Mouse (Mus musculus) liver, embryonic 14.5 days (tissue): Measurements from ENCODE around the gene Clec4b2. TPM values are rescaled to one million over a fixed set of nuclear protein-coding genes. Genes with fewer than 3 reads are reported as not detected.
"Not testable (repeated sequence)": the region's sequence is repeated elsewhere in the genome, so short reads cannot be mapped to it uniquely, and the experiment has no call there.

Experiments used
- ATAC-seq: fragments of 200-750 bp; cut with Nextera tagmentation; 2 replicates; pipeline ENCODE4 v1.8.0; 2017; ENCODE audit warnings: moderate number of reproducible peaks, mild to moderate bottlenecking, moderate library complexity; ENCODE audit not compliant: insufficient read depth
- DNase-seq, 3 experiments: peaks; one replicate each; pipeline ENCODE4 v3.0.0-alpha.2; 2012 to 2013; ENCODE audit warnings: low read depth in 3 of 3, low spot score in 3 of 3
- H3K27ac ChIP-seq: fragments of 300-500 bp; sonication (generic); 2 replicates; pipeline ENCODE4 v1.5.1; 2014; ENCODE audit warnings: moderate library complexity, mild to moderate bottlenecking, control low read depth, inconsistent platforms
- H3K27me3 ChIP-seq: fragments of 300-500 bp; sonication (generic); 2 replicates; pipeline ENCODE4 v1.6.1; 2014; ENCODE audit warnings: mild to moderate bottlenecking, low read length, moderate library complexity; ENCODE audit not compliant: control insufficient read depth, insufficient read depth
- H3K36me3 ChIP-seq: fragments of 300-500 bp; sonication (generic); replicated peaks from 2 replicates; pipeline ENCODE4 v1.6.1; 2014; ENCODE audit warnings: low read depth; ENCODE audit not compliant: control insufficient read depth, insufficient read depth
- H3K4me1 ChIP-seq, 2 experiments: fragments of 200-500 bp in 1 of 2; fragments of 300-500 bp in 1 of 2; sonication (generic) in 1 of 2; replicated peaks; 2 replicates each; pipeline ENCODE4 v1.6.1; 2012 to 2014; ENCODE audit warnings: antibody characterized with exemption in 1 of 2, inconsistent platforms in 1 of 2, low read length in 1 of 2; ENCODE audit not compliant: control insufficient read depth in 2 of 2, insufficient read depth in 2 of 2
- H3K4me2 ChIP-seq: fragments of 300-500 bp; sonication (generic); 2 replicates; pipeline ENCODE4 v1.6.1; 2014; ENCODE audit warnings: low read depth, mild to moderate bottlenecking, control low read depth, moderate library complexity
- H3K4me3 ChIP-seq, 2 experiments: fragments of 200-500 bp in 1 of 2; fragments of 300-500 bp in 1 of 2; sonication (generic) in 1 of 2; 2 replicates each; pipeline ENCODE4 v1.5.1; 2012 to 2014; ENCODE audit warnings: low read depth in 2 of 2, low read length in 2 of 2, mild to moderate bottlenecking in 2 of 2, control low read depth in 1 of 2, inconsistent platforms in 1 of 2, moderate library complexity in 1 of 2; ENCODE audit not compliant: insufficient read depth in 1 of 2
- H3K9ac ChIP-seq: fragments of 300-500 bp; sonication (generic); replicated peaks from 2 replicates; pipeline ENCODE4 v1.6.1; 2014; ENCODE audit warnings: mild to moderate bottlenecking, control low read depth, moderate library complexity
- H3K9me3 ChIP-seq: fragments of 300-500 bp; sonication (generic); 2 replicates; pipeline ENCODE4 v1.6.1; 2016; ENCODE audit warnings: low read length, mixed read lengths; ENCODE audit not compliant: control insufficient read depth
- CTCF ChIP-seq: IDR thresholded peaks from 2 replicates; pipeline ENCODE4 v1.5.1; 2016; ENCODE audit warnings: antibody characterized with exemption, low read depth, control low read depth
- EP300 ChIP-seq: IDR thresholded peaks from 2 replicates; pipeline ENCODE4 v1.6.1; 2016; ENCODE audit warnings: antibody characterized with exemption, low read depth
- WGBS: fragments of 180-500 bp; shearing (Covaris S2); extraction: QIAGEN DNeasy Blood & Tissue Kit; methylation state at CpG from one replicate; pipeline ENCODE4 v1.1.7; 2014; ENCODE audit not compliant: insufficient replicate concordance; 5-methylcytosine and 5-hydroxymethylcytosine counted together
- polyA plus RNA-seq, 2 experiments: library from polyadenylated mRNA; depleted of rRNA in 1 of 2; stranded (reverse) in 1 of 2; unstranded in 1 of 2; fragments of >200 nt; fragmentation: Nextera tagmentation in 1 of 2; extraction: Ambion mirVana in 1 of 2; gene quantifications; 2 replicates each; pipeline versions ENCODE4 v1.2.1 to v1.2.3; 2012 to 2014

Clec4b2 gene
- polyA plus RNA-seq, 2 experiments, result 0.08 to 0.11 TPM

DNA sequence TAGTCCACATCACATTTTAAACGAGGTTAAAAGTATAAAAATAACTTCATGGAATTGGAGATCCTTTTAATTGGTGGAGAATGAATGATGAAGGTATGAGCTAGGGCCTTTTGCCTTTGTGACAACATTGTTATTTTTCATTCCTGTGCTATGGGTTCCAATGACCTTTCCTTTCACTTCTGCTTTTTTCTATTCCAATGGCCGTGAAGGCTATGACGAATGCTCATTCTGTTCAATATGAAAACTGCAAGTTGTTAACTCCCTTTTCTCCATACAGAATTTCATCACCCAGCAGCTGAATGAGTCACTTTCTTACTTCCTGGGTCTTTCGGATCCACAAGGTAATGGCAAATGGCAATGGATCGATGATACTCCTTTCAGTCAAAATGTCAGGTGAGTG is 71.5 kb downstream of the Clec4b2 start:
- ATAC-seq (no peak), DNase-seq (no peak)
- H3K4me1 ChIP-seq, result no peaks in the 10 kb centered on the region
- H3K4me2 ChIP-seq, result no peak overlapping the region
- H3K27me3 ChIP-seq, result no peaks in the 10 kb centered on the region
- no peaks in the 10 kb centered on the region for H3K36me3 ChIP-seq
- H3K4me3 ChIP-seq, result no peak overlapping the region
- TF ChIP-seq CTCF (no peak), EP300 (no peak)
- H3K27ac ChIP-seq, result no peak overlapping the region
- no peak overlapping the region for H3K9ac ChIP-seq
- no peaks in the 10 kb centered on the region for H3K9me3 ChIP-seq
- WGBS, result 65% methylated on average over 5 of the region's 5 CpGs

DNA sequence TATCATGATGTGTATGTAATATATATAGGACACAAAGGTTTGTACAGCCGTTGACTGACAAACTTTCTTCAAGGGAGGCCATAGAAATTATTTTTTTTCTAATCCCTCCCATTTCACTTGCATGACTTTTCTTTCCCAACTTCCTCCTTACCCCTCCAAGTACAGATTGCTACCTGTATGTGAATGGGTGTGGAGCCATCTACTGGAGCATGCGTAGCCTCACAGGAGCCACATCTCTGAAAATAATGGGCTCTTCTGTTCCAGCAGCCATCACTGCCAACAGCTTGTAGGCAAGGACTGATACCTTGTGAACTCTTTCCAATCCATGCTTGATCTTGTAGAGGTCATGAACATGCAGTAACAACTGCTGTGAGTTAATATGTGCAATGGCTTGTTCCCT is 76.2 kb downstream of the Clec4b2 start:
- 63% methylated on average over 2 of the region's 2 CpGs for WGBS
- not testable (repeated sequence) for H3K9me3 ChIP-seq, H3K27me3 ChIP-seq, H3K36me3 ChIP-seq, H3K27ac ChIP-seq, H3K4me2 ChIP-seq, H3K4me1 ChIP-seq, DNase-seq, ATAC-seq, H3K4me3 ChIP-seq, H3K9ac ChIP-seq

DNA sequence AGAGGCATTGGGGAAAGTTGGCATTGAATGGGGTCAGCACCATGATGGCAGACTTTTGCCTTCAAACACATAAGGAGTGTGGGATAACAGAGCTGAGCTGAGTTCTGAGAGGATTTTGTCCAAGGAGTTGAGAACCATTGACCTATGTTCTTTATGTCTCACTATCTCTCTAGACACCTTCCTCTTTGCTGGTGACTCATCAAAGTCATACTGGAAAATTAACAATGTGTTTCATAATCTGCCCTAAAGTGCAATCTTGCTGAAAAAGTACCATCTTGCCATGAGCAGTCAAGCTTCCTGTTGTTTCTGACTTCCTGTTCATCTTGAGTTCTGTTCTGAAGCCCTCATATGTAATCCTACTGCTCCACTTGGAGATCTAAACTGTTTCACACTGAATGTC is 80.0 kb downstream of the Clec4b2 start:
- DNase-seq (no peak), ATAC-seq (peak; percentile 35; the same call in 1 of the 2 replicates)
- H3K4me1 ChIP-seq, result 0 out of 4 replicates have a peak, but pooled peaks cover 0 to 2% of the 10 kb centered on the region in 2 experiments
- no peak overlapping the region for H3K4me3 ChIP-seq
- no peaks in the 10 kb centered on the region for H3K27me3 ChIP-seq
- no peak overlapping the region for H3K4me2 ChIP-seq
- TF ChIP-seq CTCF, result no peak
- no peak for TF ChIP-seq EP300
- H3K27ac ChIP-seq, result no peak overlapping the region
- no peak overlapping the region for H3K9ac ChIP-seq
- H3K36me3 ChIP-seq, result no peaks in the 10 kb centered on the region
- H3K9me3 ChIP-seq, result no peaks in the 10 kb centered on the region

Other genes starting within 250 kb of the Clec4b2 start
- gene Clec4a3, start 220.4 kb upstream of the Clec4b2 start, polyA plus RNA-seq (2012; rRNA removed), result 0.92 and 1.3 TPM in 2 replicates
- 4.8 and 5.1 TPM in 2 replicates for gene Clec4a3, start 220.4 kb upstream of the Clec4b2 start, polyA plus RNA-seq (2014; fragmentation: Nextera tagmentation; extraction: Ambion mirVana)
- not detected in 2 replicates for gene Clec4a4, start 182.5 kb upstream of the Clec4b2 start, polyA plus RNA-seq (2012; rRNA removed)
- gene Clec4a4, start 182.5 kb upstream of the Clec4b2 start, polyA plus RNA-seq (2014; fragmentation: Nextera tagmentation; extraction: Ambion mirVana), result 0.14 TPM in 1 of 2 replicates, not detected in the other
- gene Clec4b1, start 122.9 kb upstream of the Clec4b2 start, polyA plus RNA-seq (2012; rRNA removed), result 0.06 TPM in 2 replicates
- gene Clec4b1, start 122.9 kb upstream of the Clec4b2 start, polyA plus RNA-seq (2014; fragmentation: Nextera tagmentation; extraction: Ambion mirVana), result not detected in 2 replicates
- gene Clec4a2, start 66.5 kb upstream of the Clec4b2 start, polyA plus RNA-seq (2012; rRNA removed), result 1.7 and 3.1 TPM in 2 replicates
- gene Clec4a2, start 66.5 kb upstream of the Clec4b2 start, polyA plus RNA-seq (2014; fragmentation: Nextera tagmentation; extraction: Ambion mirVana), result 6.5 and 9.9 TPM in 2 replicates
- gene Clec4n, start 57.0 kb downstream of the Clec4b2 start, polyA plus RNA-seq (2012; rRNA removed), result 4.2 and 6.0 TPM in 2 replicates
- 12.0 and 14.2 TPM in 2 replicates for gene Clec4n, start 57.0 kb downstream of the Clec4b2 start, polyA plus RNA-seq (2014; fragmentation: Nextera tagmentation; extraction: Ambion mirVana)
- 0.37 and 0.59 TPM in 2 replicates for gene Clec4d, start 89.2 kb downstream of the Clec4b2 start, polyA plus RNA-seq (2012; rRNA removed)
- gene Clec4d, start 89.2 kb downstream of the Clec4b2 start, polyA plus RNA-seq (2014; fragmentation: Nextera tagmentation; extraction: Ambion mirVana), result 0.81 and 0.92 TPM in 2 replicates
- gene Clec4e, start 117.0 kb downstream of the Clec4b2 start, polyA plus RNA-seq (2012; rRNA removed), result 0.39 and 0.52 TPM in 2 replicates
- gene Clec4e, start 117.0 kb downstream of the Clec4b2 start, polyA plus RNA-seq (2014; fragmentation: Nextera tagmentation; extraction: Ambion mirVana), result 0.85 and 1.7 TPM in 2 replicates
- gene Vmn2r19, start 135.4 kb downstream of the Clec4b2 start, polyA plus RNA-seq (2012; rRNA removed), result not detected in 2 replicates
- not detected in 2 replicates for gene Vmn2r19, start 135.4 kb downstream of the Clec4b2 start, polyA plus RNA-seq (2014; fragmentation: Nextera tagmentation; extraction: Ambion mirVana)
- not detected in 2 replicates for gene Vmn2r20, start 245.2 kb downstream of the Clec4b2 start, polyA plus RNA-seq (2012; rRNA removed)
- not detected in 2 replicates for gene Vmn2r20, start 245.2 kb downstream of the Clec4b2 start, polyA plus RNA-seq (2014; fragmentation: Nextera tagmentation; extraction: Ambion mirVana)